Mouse (Mus musculus): ENCODE measurements around the gene Slamf9.
A peak's percentile ranks its signal among the peaks of the same experiment; 100 is the strongest.

The Slamf9 gene

GRCm38 (mm10) chr1:172475054-172475741 lies at the start of gene Slamf9:
Slamf9 (plus strand) TSS chr1:172475358.
- no peak for DNase-seq (ENCODE audit: low spot score)

GRCm38 (mm10) chr1:172426419-172426818 lies 48.7 kb upstream of the Slamf9 start:
- DNase-seq (ENCODE audit: low spot score), result no peak

- no peak for DNase-seq (ENCODE audit: low spot score)
Measured at GRCm38 (mm10) chr1:172427841-172428240, 47.3 kb upstream of the Slamf9 start.

GRCm38 (mm10) chr1:172428614-172429013 lies 46.5 kb upstream of the Slamf9 start:
- no peak for DNase-seq (ENCODE audit: low spot score)

GRCm38 (mm10) chr1:172430731-172431220 lies 44.4 kb upstream of the Slamf9 start:
- no peak for DNase-seq (ENCODE audit: low spot score)

- DNase-seq (ENCODE audit: low spot score), result peak; percentile 72
Measured at GRCm38 (mm10) chr1:172431836-172432586, 43.1 kb upstream of the Slamf9 start.

GRCm38 (mm10) chr1:172432587-172432955 lies 42.6 kb upstream of the Slamf9 start:
- no peak for DNase-seq (ENCODE audit: low spot score)

- no peak for DNase-seq (ENCODE audit: low spot score)
Measured at GRCm38 (mm10) chr1:172433012-172433850, 41.9 kb upstream of the Slamf9 start.

- no peak for DNase-seq (ENCODE audit: low spot score)
Measured at GRCm38 (mm10) chr1:172433851-172434165, 41.4 kb upstream of the Slamf9 start.

- no peak for DNase-seq (ENCODE audit: low spot score)
Measured at GRCm38 (mm10) chr1:172436785-172437184, 38.4 kb upstream of the Slamf9 start.

- no peak for DNase-seq (ENCODE audit: low spot score)
Measured at GRCm38 (mm10) chr1:172438621-172439020, 36.5 kb upstream of the Slamf9 start.

GRCm38 (mm10) chr1:172440521-172440920 lies 34.6 kb upstream of the Slamf9 start:
- DNase-seq (ENCODE audit: low spot score), result no peak

GRCm38 (mm10) chr1:172441935-172442445 lies 33.2 kb upstream of the Slamf9 start:
- no peak for DNase-seq (ENCODE audit: low spot score)

GRCm38 (mm10) chr1:172450226-172450625 lies 24.9 kb upstream of the Slamf9 start:
- no peak for DNase-seq (ENCODE audit: low spot score)

- no peak for DNase-seq (ENCODE audit: low spot score)
Measured at GRCm38 (mm10) chr1:172450848-172451470, 24.2 kb upstream of the Slamf9 start.

- DNase-seq (ENCODE audit: low spot score), result no peak
Measured at GRCm38 (mm10) chr1:172452911-172453310, 22.2 kb upstream of the Slamf9 start.

GRCm38 (mm10) chr1:172453810-172454209 lies 21.3 kb upstream of the Slamf9 start:
- no peak for DNase-seq (ENCODE audit: low spot score)

GRCm38 (mm10) chr1:172455416-172455815 lies 19.7 kb upstream of the Slamf9 start:
- DNase-seq (ENCODE audit: low spot score), result no peak

GRCm38 (mm10) chr1:172456001-172456677 lies 19.0 kb upstream of the Slamf9 start:
- DNase-seq (ENCODE audit: low spot score), result peak; percentile 40

- no peak for DNase-seq (ENCODE audit: low spot score)
Measured at GRCm38 (mm10) chr1:172457196-172457595, 18.0 kb upstream of the Slamf9 start.

GRCm38 (mm10) chr1:172458041-172458440 lies 17.1 kb upstream of the Slamf9 start:
- no peak for DNase-seq (ENCODE audit: low spot score)
